Mouse (Mus musculus) erythroblast, embryonic 14.5 days (primary cell): ENCODE results near the gene Gpr156. TPM values are rescaled to one million over a fixed set of nuclear protein-coding genes. Genes with fewer than 3 reads are reported as not detected.

Source experiments
- H3K27me3 ChIP-seq: 2 replicates; pipeline ENCODE4 v1.6.1; 2012; ENCODE audit warnings: inconsistent platforms; ENCODE audit not compliant: control insufficient read depth
- H3K36me3 ChIP-seq: 2 replicates; pipeline ENCODE4 v1.6.1; 2012; ENCODE audit warnings: mild to moderate bottlenecking, inconsistent platforms; ENCODE audit not compliant: control insufficient read depth
- H3K4me1 ChIP-seq: 2 replicates; pipeline ENCODE4 v1.6.1; 2012; ENCODE audit warnings: inconsistent platforms; ENCODE audit not compliant: control insufficient read depth
- H3K4me3 ChIP-seq: replicated peaks from 2 replicates; pipeline ENCODE3; 2012; ENCODE audit warnings: moderate library complexity, mild to moderate bottlenecking, inconsistent platforms
- H3K9me3 ChIP-seq: 2 replicates; pipeline ENCODE4 v1.6.1; 2012; ENCODE audit warnings: low read length, inconsistent platforms, mixed read lengths; ENCODE audit not compliant: control insufficient read depth
- GATA1 ChIP-seq: IDR thresholded peaks from 2 replicates; pipeline ENCODE4 v1.6.1; 2012; ENCODE audit warnings: low read length, inconsistent platforms, mixed read lengths
- TAL1 ChIP-seq: IDR thresholded peaks from 3 replicates; pipeline ENCODE4 v1.6.1; 2012; ENCODE audit warnings: low read length, inconsistent platforms, mixed read lengths
- polyA plus RNA-seq: library from polyadenylated mRNA; stranded (reverse); fragments of >175 nt; gene quantifications from 2 replicates; pipeline ENCODE4 v1.2.3, GENCODE M21; 2012

Gene Gpr156
- polyA plus RNA-seq, 1 experiment: not detected

- no peak overlapping the region for H3K4me3 ChIP-seq
- H3K9me3 ChIP-seq: no peaks in the 10 kb centered on the region
- no peaks in the 10 kb centered on the region for H3K27me3 ChIP-seq
- no peaks in the 10 kb centered on the region for H3K36me3 ChIP-seq
- peaks cover 6% of the 10 kb centered on the region for H3K4me1 ChIP-seq
- TF ChIP-seq TAL1 (no peak), GATA1 (no peak)
Measured at GRCm38 (mm10) chr16:37989796-37990195, 73.5 kb downstream of the Gpr156 start.

DNA sequence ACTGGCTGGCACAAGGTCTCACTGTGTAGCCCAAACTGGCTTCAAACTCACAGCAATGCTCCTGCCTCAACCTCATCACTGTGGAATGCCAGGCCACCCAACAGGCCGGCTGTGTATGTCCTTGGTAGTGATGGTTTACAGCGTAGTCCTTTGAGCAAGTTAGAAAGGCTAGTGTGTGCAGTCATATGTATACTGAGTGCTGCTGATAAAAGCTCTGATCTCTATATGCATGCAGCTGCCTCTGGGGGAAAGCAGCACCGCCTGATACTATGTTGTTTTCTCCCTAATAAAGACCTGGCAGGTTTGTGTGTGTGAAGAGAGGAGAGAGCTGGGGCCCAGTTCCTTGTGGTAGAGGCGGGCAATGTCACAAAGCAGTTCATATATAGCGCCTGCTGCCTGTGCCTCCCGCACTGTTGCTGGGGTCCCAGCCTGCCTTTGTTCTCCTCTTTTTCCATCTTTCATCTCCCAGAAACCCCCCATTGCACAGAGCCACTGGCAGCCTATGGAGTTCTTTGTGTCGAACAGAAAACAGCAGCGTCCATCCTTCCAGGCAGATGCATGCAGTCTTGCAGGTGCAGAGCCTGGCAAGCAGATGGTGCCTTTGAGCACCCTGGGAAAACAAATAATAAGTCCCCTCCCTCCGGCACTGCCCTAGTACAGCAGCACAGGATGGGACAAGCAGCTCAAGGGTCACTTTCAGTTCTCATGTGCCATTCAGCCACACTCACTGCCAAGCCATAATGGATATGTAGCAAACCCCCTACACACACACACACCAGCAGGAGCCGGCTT, 74.5 kb downstream of the Gpr156 start:
- H3K36me3 ChIP-seq: no peaks in the 10 kb centered on the region
- TF ChIP-seq TAL1 (no peak), GATA1 (no peak)
- H3K4me3 ChIP-seq: no peak overlapping the region
- H3K9me3 ChIP-seq: no peaks in the 10 kb centered on the region
- H3K27me3 ChIP-seq: no peaks in the 10 kb centered on the region
- H3K4me1 ChIP-seq: peaks cover 7% of the 10 kb centered on the region

DNA sequence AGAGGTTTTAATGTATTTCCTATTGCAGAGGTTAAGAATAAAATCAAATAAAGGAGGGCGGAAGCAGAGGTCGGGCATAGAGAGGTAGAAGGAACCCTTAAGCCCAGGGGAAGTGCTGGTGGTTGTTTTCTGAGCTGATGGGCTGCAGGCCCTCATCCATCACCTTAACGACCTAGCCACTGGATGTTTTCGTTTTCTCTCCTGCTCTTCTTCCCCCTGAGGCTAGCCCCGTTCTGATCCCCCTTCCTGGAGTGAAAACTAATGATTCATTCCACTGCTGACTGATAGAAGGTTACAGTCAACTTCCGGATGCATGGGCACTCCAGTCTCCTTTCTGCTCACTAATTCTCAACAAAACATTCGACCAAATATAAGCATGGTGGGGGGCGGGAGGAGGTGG, 76.5 kb downstream of the Gpr156 start:
- no peaks in the 10 kb centered on the region for H3K27me3 ChIP-seq
- no peaks in the 10 kb centered on the region for H3K9me3 ChIP-seq
- no peak overlapping the region for H3K4me3 ChIP-seq
- TF ChIP-seq GATA1 (no peak), TAL1 (no peak)
- no peaks in the 10 kb centered on the region for H3K36me3 ChIP-seq
- peaks cover 7% of the 10 kb centered on the region for H3K4me1 ChIP-seq

- Histone ChIP-seq H3K27me3 (no peaks in the 10 kb centered on the region), H3K4me1 (peaks cover 7% of the 10 kb centered on the region), H3K36me3 (no peaks in the 10 kb centered on the region), H3K9me3 (no peaks in the 10 kb centered on the region), H3K4me3 (no peak overlapping the region)
- no peak for TF ChIP-seq TAL1
Measured at GRCm38 (mm10) chr16:37994647-37995046, 78.4 kb downstream of the Gpr156 start.

GRCm38 (mm10) chr16:37997771-37998170, 81.5 kb downstream of the Gpr156 start:
- no peak for TF ChIP-seq TAL1
- no peak for TF ChIP-seq GATA1
- no peaks in the 10 kb centered on the region for H3K27me3 ChIP-seq
- H3K4me1 ChIP-seq: peaks cover 5% of the 10 kb centered on the region
- no peaks in the 10 kb centered on the region for H3K36me3 ChIP-seq
- no peak overlapping the region for H3K4me3 ChIP-seq
- H3K9me3 ChIP-seq: no peaks in the 10 kb centered on the region

DNA sequence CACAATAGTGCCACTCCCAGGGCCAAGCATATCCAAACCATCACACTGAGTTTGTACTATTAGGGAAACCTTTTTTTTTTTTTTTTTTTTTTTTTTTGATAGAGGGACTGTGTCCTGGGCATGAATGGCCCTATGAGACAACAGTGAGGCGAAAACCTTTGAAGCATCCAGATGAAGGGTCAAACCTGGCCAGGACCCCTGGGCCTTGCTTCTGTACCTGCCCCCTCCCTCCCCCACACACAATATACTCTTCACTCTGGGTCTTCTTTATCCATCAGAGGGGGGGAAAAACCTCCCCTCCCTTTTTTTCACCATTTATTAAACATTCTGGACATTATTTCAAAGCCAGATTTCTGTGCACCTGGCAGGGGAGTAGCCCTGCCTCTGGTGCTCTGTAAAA, 83.5 kb downstream of the Gpr156 start:
- Histone ChIP-seq H3K9me3 (no peaks in the 10 kb centered on the region), H3K4me3 (no peak overlapping the region), H3K36me3 (no peaks in the 10 kb centered on the region), H3K4me1 (peaks cover 1% of the 10 kb centered on the region), H3K27me3 (no peaks in the 10 kb centered on the region)
- TF ChIP-seq GATA1: no peak
- no peak for TF ChIP-seq TAL1

DNA sequence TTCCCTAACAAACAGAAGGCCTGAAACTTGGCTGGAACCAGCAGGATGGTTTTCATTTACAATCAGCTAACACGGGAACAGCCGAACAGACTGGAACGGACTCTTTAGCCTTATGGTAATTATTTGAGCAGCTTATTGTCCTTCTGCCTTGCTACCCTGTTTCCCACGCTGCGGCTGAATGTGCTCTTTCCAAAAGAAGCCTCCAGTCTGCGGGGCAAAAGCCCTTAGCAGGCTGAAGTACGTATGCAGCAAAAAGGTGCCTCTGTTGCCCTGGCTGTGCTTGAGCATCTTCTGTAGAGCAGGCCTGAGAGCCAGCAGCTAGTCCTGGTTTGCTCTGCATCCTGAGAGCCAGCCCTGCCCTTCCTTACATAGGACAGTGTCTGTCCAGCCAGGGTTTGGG, 83.9 kb downstream of the Gpr156 start:
- no peak for TF ChIP-seq TAL1
- TF ChIP-seq GATA1: no peak

GRCm38 (mm10) chr16:38001766-38002165, 85.5 kb downstream of the Gpr156 start:
- Histone ChIP-seq H3K4me3 (no peak overlapping the region), H3K4me1 (no peaks in the 10 kb centered on the region), H3K27me3 (no peaks in the 10 kb centered on the region), H3K36me3 (no peaks in the 10 kb centered on the region), H3K9me3 (no peaks in the 10 kb centered on the region)
- TF ChIP-seq GATA1 (no peak), TAL1 (no peak)

More for the DNA sequence above, 83.9 kb downstream of the Gpr156 start:
- Histone ChIP-seq H3K4me3 (no peak overlapping the region), H3K36me3 (no peaks in the 10 kb centered on the region), H3K27me3 (no peaks in the 10 kb centered on the region), H3K9me3 (no peaks in the 10 kb centered on the region), H3K4me1 (no peaks in the 10 kb centered on the region)

- Histone ChIP-seq H3K27me3 (no peaks in the 10 kb centered on the region), H3K9me3 (no peaks in the 10 kb centered on the region), H3K4me3 (no peak overlapping the region), H3K4me1 (no peaks in the 10 kb centered on the region), H3K36me3 (no peaks in the 10 kb centered on the region)
- no peak for TF ChIP-seq GATA1
- TF ChIP-seq TAL1: no peak
Measured at GRCm38 (mm10) chr16:38002485-38002884, 86.2 kb downstream of the Gpr156 start.

DNA sequence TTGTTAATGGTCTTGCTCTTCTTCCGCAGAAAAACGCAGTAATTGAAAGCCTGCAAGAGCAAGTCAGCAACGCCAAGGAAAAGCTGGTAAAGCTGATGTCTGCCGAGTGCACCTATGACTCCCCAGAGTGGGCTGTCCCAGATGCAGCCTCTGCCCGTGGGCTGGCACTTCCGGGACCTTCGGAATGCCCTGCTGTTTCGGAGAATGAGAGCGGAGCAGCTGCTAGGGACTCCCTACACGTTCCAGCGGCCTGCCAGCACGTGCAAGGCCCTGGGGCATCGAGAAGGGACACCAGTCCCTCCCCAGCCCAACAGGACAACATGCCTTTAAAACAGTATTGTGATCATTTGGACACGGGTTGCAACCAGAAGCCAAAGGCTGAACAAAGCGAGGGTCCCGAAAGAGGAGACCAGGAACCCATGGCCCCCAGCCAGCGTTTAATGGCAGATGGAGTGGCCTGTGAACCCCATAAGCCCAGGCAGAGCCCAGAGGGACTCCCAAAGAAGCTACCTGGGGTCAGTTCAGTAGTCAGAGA, 88.3 kb downstream of the Gpr156 start:
- Histone ChIP-seq H3K4me3 (no peak overlapping the region), H3K27me3 (no peaks in the 10 kb centered on the region), H3K36me3 (no peaks in the 10 kb centered on the region), H3K9me3 (no peaks in the 10 kb centered on the region), H3K4me1 (no peaks in the 10 kb centered on the region)
- TF ChIP-seq TAL1: no peak
- no peak for TF ChIP-seq GATA1
